Mouse (Mus musculus) lung, postnatal 0 days (tissue): Measurements from ENCODE around the gene Lingo3. TPM values are rescaled to one million over a fixed set of nuclear protein-coding genes. Genes with fewer than 3 reads are reported as not detected.

Experiments used
- ATAC-seq: fragments of 200-750 bp; cut with Nextera tagmentation; 2 replicates; pipeline ENCODE4 v1.8.0; 2017; ENCODE audit warnings: moderate library complexity
- DNase-seq: peaks from one replicate; pipeline ENCODE4 v3.0.0-alpha.2; 2016; ENCODE audit warnings: low spot score
- H3K27ac ChIP-seq: fragments of 300-500 bp; sonication (generic); 2 replicates; pipeline ENCODE4 v1.5.1; 2014; ENCODE audit warnings: antibody characterized with exemption, mild to moderate bottlenecking, low read length, mixed read lengths
- H3K27me3 ChIP-seq: fragments of 300-500 bp; sonication (generic); replicated peaks from 2 replicates; pipeline ENCODE4 v1.6.1; 2014; ENCODE audit warnings: low read length, mixed read lengths; ENCODE audit not compliant: insufficient read depth
- H3K36me3 ChIP-seq: fragments of 300-500 bp; sonication (generic); 2 replicates; pipeline ENCODE4 v1.6.1; 2014; ENCODE audit warnings: low read length, mixed read lengths; ENCODE audit not compliant: insufficient read depth
- H3K4me1 ChIP-seq: fragments of 300-500 bp; sonication (generic); 2 replicates; pipeline ENCODE4 v1.6.1; 2014; ENCODE audit warnings: antibody characterized with exemption, low read depth, low read length, mixed read lengths; ENCODE audit not compliant: insufficient read depth
- H3K4me2 ChIP-seq: fragments of 300-500 bp; sonication (generic); replicated peaks from 2 replicates; pipeline ENCODE4 v1.6.1; 2014; ENCODE audit warnings: low read depth, mild to moderate bottlenecking, low read length, moderate library complexity, mixed read lengths
- H3K4me3 ChIP-seq: fragments of 300-500 bp; sonication (generic); 2 replicates; pipeline ENCODE4 v1.5.1; 2014; ENCODE audit warnings: low read depth, low read length
- H3K9ac ChIP-seq: fragments of 300-500 bp; sonication (generic); replicated peaks from 2 replicates; pipeline ENCODE4 v1.6.1; 2014; ENCODE audit warnings: low read depth, mild to moderate bottlenecking
- H3K9me3 ChIP-seq: fragments of 300-500 bp; sonication (generic); 2 replicates; pipeline ENCODE4 v1.6.1; 2016; ENCODE audit warnings: low read length, mixed read lengths
- CTCF ChIP-seq: IDR thresholded peaks from 2 replicates; pipeline ENCODE4 v1.5.1; 2016; ENCODE audit warnings: antibody characterized with exemption, mild to moderate bottlenecking
- EP300 ChIP-seq: IDR thresholded peaks from 2 replicates; pipeline ENCODE4 v1.6.1; 2016; ENCODE audit warnings: antibody characterized with exemption, mild to moderate bottlenecking, control low read depth
- WGBS: fragments of 180-500 bp; shearing (Covaris S2); extraction: QIAGEN DNeasy Blood & Tissue Kit; methylation state at CpG from one replicate; pipeline ENCODE4 v1.1.7; 2014; 5-methylcytosine and 5-hydroxymethylcytosine counted together
- polyA plus RNA-seq: library from polyadenylated mRNA; unstranded; fragments of >200 nt; fragmentation: Nextera tagmentation; extraction: Ambion mirVana; gene quantifications from 2 replicates; pipeline ENCODE4 v1.2.1, GENCODE M21; 2015

The Lingo3 gene
- polyA plus RNA-seq, 1 experiment from 2014 or later: not detected

- no peak for DNase-seq
- no peaks in the 10 kb centered on the region for H3K36me3 ChIP-seq
- H3K4me1 ChIP-seq: no peaks in the 10 kb centered on the region
- TF ChIP-seq CTCF: no peak
- WGBS: 77% methylated on average over 2 of the region's 2 CpGs
- H3K9ac ChIP-seq: no peak overlapping the region
- H3K9me3 ChIP-seq: no peaks in the 10 kb centered on the region
- no peak for ATAC-seq
- H3K4me3 ChIP-seq: no peak overlapping the region
- H3K27me3 ChIP-seq: peaks cover 18% of the 10 kb centered on the region
- no peak overlapping the region for H3K27ac ChIP-seq
- no peak overlapping the region for H3K4me2 ChIP-seq
These were observed 2.2 kb downstream of the Lingo3 start for GRCm38 (mm10) chr10:80841685-80842084.

GRCm38 (mm10) chr10:80839848-80840247 is 4.0 kb downstream of the Lingo3 start:
- peaks cover 30% of the 10 kb centered on the region for H3K27me3 ChIP-seq
- H3K9ac ChIP-seq: no peak overlapping the region
- TF ChIP-seq CTCF: no peak
- no peak for TF ChIP-seq EP300
- DNase-seq (no peak), ATAC-seq (no peak)
- H3K27ac ChIP-seq: no peak overlapping the region
- no peak overlapping the region for H3K4me2 ChIP-seq
- no peak overlapping the region for H3K4me3 ChIP-seq
- no peaks in the 10 kb centered on the region for H3K4me1 ChIP-seq
- no peaks in the 10 kb centered on the region for H3K9me3 ChIP-seq
- H3K36me3 ChIP-seq: no peaks in the 10 kb centered on the region
- 57% methylated on average over 6 of the region's 6 CpGs for WGBS

GRCm38 (mm10) chr10:80838346-80838912 is 5.4 kb downstream of the Lingo3 start:
- 55% methylated on average over 2 of the region's 2 CpGs for WGBS
- no peak for TF ChIP-seq EP300
- no peaks in the 10 kb centered on the region for H3K9me3 ChIP-seq
- DNase-seq: no peak
- H3K4me2 ChIP-seq: no peak overlapping the region
- no peaks in the 10 kb centered on the region for H3K4me1 ChIP-seq
- peaks cover 26% of the 10 kb centered on the region for H3K27me3 ChIP-seq
- H3K9ac ChIP-seq: no peak overlapping the region
- H3K36me3 ChIP-seq: no peaks in the 10 kb centered on the region
- no peak overlapping the region for H3K27ac ChIP-seq
- H3K4me3 ChIP-seq: no peak overlapping the region
- ATAC-seq: no peak

DNA sequence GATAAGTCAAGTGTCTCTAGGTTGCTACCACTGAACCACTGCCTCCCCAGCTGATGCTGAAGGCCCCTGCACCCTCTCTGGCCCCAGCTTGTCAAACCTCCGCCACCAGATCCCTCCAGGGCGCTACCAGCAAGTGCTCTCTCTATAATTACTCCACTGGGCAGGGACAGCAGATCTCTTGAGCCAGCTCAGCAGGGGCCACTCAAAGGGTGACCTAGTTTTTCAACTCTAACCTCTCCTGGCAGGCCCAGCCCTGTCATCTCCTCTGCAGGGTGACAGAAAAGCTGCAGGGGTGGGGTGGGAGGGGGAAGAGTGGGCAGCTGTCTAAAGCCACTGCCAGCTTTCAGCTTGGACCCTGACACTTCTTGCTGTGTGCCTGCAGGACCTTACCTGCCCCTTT is 6.0 kb downstream of the Lingo3 start:
- no peak for ATAC-seq

GRCm38 (mm10) chr10:80836949-80837379 is 6.9 kb downstream of the Lingo3 start:
- ATAC-seq (no peak), DNase-seq (no peak)
- TF ChIP-seq EP300 (no peak), CTCF (no peak)
- H3K27me3 ChIP-seq: peaks cover 19% of the 10 kb centered on the region; the same call in 1 of the 2 replicates
- H3K9me3 ChIP-seq: no peaks in the 10 kb centered on the region
- no peaks in the 10 kb centered on the region for H3K36me3 ChIP-seq
- no peak overlapping the region for H3K4me2 ChIP-seq
- no peak overlapping the region for H3K4me3 ChIP-seq
- 36% methylated on average over 7 of the region's 7 CpGs for WGBS
- H3K4me1 ChIP-seq: no peaks in the 10 kb centered on the region
- no peak overlapping the region for H3K9ac ChIP-seq
- no peak overlapping the region for H3K27ac ChIP-seq

More for the DNA sequence above, 6.0 kb downstream of the Lingo3 start:
- H3K4me2 ChIP-seq: no peak overlapping the region
- no peaks in the 10 kb centered on the region for H3K9me3 ChIP-seq
- no peak for DNase-seq
- no peak overlapping the region for H3K9ac ChIP-seq
- H3K4me3 ChIP-seq: no peak overlapping the region
- H3K4me1 ChIP-seq: no peaks in the 10 kb centered on the region
- no peak for TF ChIP-seq CTCF
- TF ChIP-seq EP300: no peak
- no peak overlapping the region for H3K27ac ChIP-seq
- peaks cover 20% of the 10 kb centered on the region for H3K27me3 ChIP-seq
- 9% methylated on average over 2 of the region's 2 CpGs for WGBS
- H3K36me3 ChIP-seq: no peaks in the 10 kb centered on the region

DNA sequence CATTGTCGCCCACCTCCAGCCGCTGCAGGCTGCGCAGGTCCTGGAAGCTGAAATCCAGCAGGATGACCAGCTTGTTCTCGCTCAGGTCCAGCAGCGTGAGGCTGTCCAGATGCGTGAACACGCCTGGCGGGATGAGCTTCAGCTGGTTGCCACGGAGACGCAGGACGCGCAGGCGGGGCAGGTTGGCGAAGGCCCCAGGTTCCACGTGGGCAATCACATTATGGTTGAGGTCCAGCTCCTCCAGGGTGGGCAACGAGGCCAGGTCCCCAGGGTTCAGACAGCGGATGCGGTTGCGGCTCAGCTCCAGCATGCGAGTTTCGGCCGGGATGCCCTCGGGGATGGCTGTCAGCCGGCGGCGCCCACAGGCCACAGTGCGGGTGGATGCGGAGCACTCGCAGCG is 8.2 kb downstream of the Lingo3 start:
- H3K4me1 ChIP-seq: no peaks in the 10 kb centered on the region
- no peaks in the 10 kb centered on the region for H3K9me3 ChIP-seq
- TF ChIP-seq EP300 (no peak), CTCF (no peak)
- DNase-seq (no peak), ATAC-seq (no peak)
- H3K4me3 ChIP-seq: no peak overlapping the region
- H3K9ac ChIP-seq: no peak overlapping the region
- no peak overlapping the region for H3K27ac ChIP-seq
- no peaks in the 10 kb centered on the region for H3K36me3 ChIP-seq
- H3K27me3 ChIP-seq: peaks cover 19% of the 10 kb centered on the region; the same call in 1 of the 2 replicates
- no peak overlapping the region for H3K4me2 ChIP-seq
- WGBS: 64% methylated on average over 29 of the region's 30 CpGs

GRCm38 (mm10) chr10:80832818-80833217 is 11.0 kb downstream of the Lingo3 start:
- Histone ChIP-seq H3K9ac (no peak overlapping the region), H3K4me2 (no peak overlapping the region), H3K4me1 (no peaks in the 10 kb centered on the region), H3K9me3 (no peaks in the 10 kb centered on the region), H3K36me3 (0 out of 2 replicates have a peak, but pooled peaks cover 4% of the 10 kb centered on the region), H3K4me3 (no peak overlapping the region), H3K27me3 (peaks cover 19% of the 10 kb centered on the region; the same call in 1 of the 2 replicates), H3K27ac (no peak overlapping the region)
- ATAC-seq (no peak), DNase-seq (no peak)
- 56% methylated on average over 6 of the region's 7 CpGs for WGBS
- TF ChIP-seq CTCF (no peak), EP300 (no peak)
